Mouse (Mus musculus) hindbrain, postnatal 0 days (tissue): ENCODE results near the gene Cabin1. TPM values are rescaled to one million over a fixed set of nuclear protein-coding genes. Genes with fewer than 3 reads are reported as not detected.

ENCODE experiments used
- ATAC-seq: fragments of 200-750 bp; cut with Nextera tagmentation; 2 replicates; pipeline ENCODE4 v1.8.0; 2017; ENCODE audit warnings: mild to moderate bottlenecking, moderate TSS enrichment, moderate library complexity
- DNase-seq: peaks from one replicate; pipeline ENCODE4 v3.0.0-alpha.2; 2015; ENCODE audit warnings: low spot score
- H3K27ac ChIP-seq: fragments of 300-500 bp; sonication (generic); 2 replicates; pipeline ENCODE4 v1.5.1; 2014; ENCODE audit warnings: mild to moderate bottlenecking
- H3K27me3 ChIP-seq: fragments of 300-500 bp; sonication (generic); 2 replicates; pipeline ENCODE4 v1.6.1; 2014; ENCODE audit warnings: low read length, mixed read lengths; ENCODE audit not compliant: insufficient read depth
- H3K36me3 ChIP-seq: fragments of 300-500 bp; sonication (generic); 2 replicates; pipeline ENCODE4 v1.6.1; 2014; ENCODE audit warnings: low read length, mixed read lengths; ENCODE audit not compliant: insufficient read depth
- H3K4me1 ChIP-seq: fragments of 300-500 bp; sonication (generic); 2 replicates; pipeline ENCODE4 v1.6.1; 2014; ENCODE audit warnings: antibody characterized with exemption, low read length, mixed read lengths; ENCODE audit not compliant: insufficient read depth
- H3K4me2 ChIP-seq: fragments of 300-500 bp; sonication (generic); 2 replicates; pipeline ENCODE4 v1.6.1; 2014; ENCODE audit warnings: low read depth, mild to moderate bottlenecking, low read length, moderate library complexity, mixed read lengths
- H3K4me3 ChIP-seq: fragments of 300-500 bp; sonication (generic); 2 replicates; pipeline ENCODE4 v1.5.1; 2014; ENCODE audit warnings: low read length
- H3K9ac ChIP-seq: fragments of 300-500 bp; sonication (generic); replicated peaks from 2 replicates; pipeline ENCODE4 v1.6.1; 2014; ENCODE audit warnings: mild to moderate bottlenecking, low read length, moderate library complexity, mixed read lengths
- H3K9me3 ChIP-seq: fragments of 300-500 bp; sonication (generic); 2 replicates; pipeline ENCODE4 v1.6.1; 2016; ENCODE audit warnings: low read length, mixed read lengths
- CTCF ChIP-seq: IDR thresholded peaks from 2 replicates; pipeline ENCODE4 v1.5.1; 2016; ENCODE audit warnings: antibody characterized with exemption, control low read depth, low read depth
- WGBS: fragments of 180-500 bp; shearing (Covaris S2); extraction: QIAGEN DNeasy Blood & Tissue Kit; methylation state at CpG from one replicate; pipeline ENCODE4 v1.1.7; 2014; 5-methylcytosine and 5-hydroxymethylcytosine counted together
- polyA plus RNA-seq: library from polyadenylated mRNA; unstranded; fragments of >200 nt; fragmentation: Nextera tagmentation; extraction: Ambion mirVana; gene quantifications from 2 replicates; pipeline ENCODE4 v1.2.1, GENCODE M21; 2015
- total RNA-seq: library from RNA; depleted of rRNA; stranded (reverse); fragments of >200 nt; gene quantifications from 2 replicates; pipeline ENCODE4 v1.2.3, GENCODE M21; 2014

The Cabin1 gene
- total and polyA plus RNA-seq, 2 experiments from 2014 or later = 33.6 to 92.9 TPM

- Histone ChIP-seq H3K27me3 (no peaks in the 10 kb centered on the region), H3K9ac (no peak overlapping the region), H3K4me3 (no peak overlapping the region), H3K4me1 (peaks cover 9% of the 10 kb centered on the region; the same call in 1 of the 2 replicates), H3K36me3 (peaks cover 32% of the 10 kb centered on the region), H3K27ac (no peak overlapping the region), H3K9me3 (no peaks in the 10 kb centered on the region), H3K4me2 (no peak overlapping the region)
- 91% methylated on average over 7 of the region's 7 CpGs for WGBS
- no peak for DNase-seq
- ATAC-seq = no peak
- no peak for TF ChIP-seq CTCF
Measured at GRCm38 (mm10) chr10:75649001-75649400, 115.1 kb downstream of the Cabin1 start.

- no peak for TF ChIP-seq CTCF
- DNase-seq (no peak), ATAC-seq (no peak)
- Histone ChIP-seq H3K9ac (no peak overlapping the region), H3K4me1 (peaks cover 16% of the 10 kb centered on the region; the same call in 1 of the 2 replicates), H3K4me2 (no peak overlapping the region), H3K9me3 (no peaks in the 10 kb centered on the region), H3K4me3 (no peak overlapping the region), H3K27me3 (no peaks in the 10 kb centered on the region), H3K27ac (peak overlapping the region; percentile 8; the same call in 1 of the 2 replicates), H3K36me3 (peaks cover 28% of the 10 kb centered on the region)
- 80% methylated on average over 6 of the region's 6 CpGs for WGBS
Measured at GRCm38 (mm10) chr10:75648091-75648490, 116.0 kb downstream of the Cabin1 start.

- TF ChIP-seq CTCF = no peak
- H3K27me3 ChIP-seq = no peaks in the 10 kb centered on the region
- 46% methylated on average over 3 of the region's 3 CpGs for WGBS
- DNase-seq (peak; percentile 84), ATAC-seq (peak; percentile 51)
- H3K4me3 ChIP-seq = no peak overlapping the region
- H3K36me3 ChIP-seq = peaks cover 26% of the 10 kb centered on the region
- no peaks in the 10 kb centered on the region for H3K9me3 ChIP-seq
- no peak overlapping the region for H3K4me2 ChIP-seq
- peaks cover 16% of the 10 kb centered on the region; the same call in 1 of the 2 replicates for H3K4me1 ChIP-seq
- H3K9ac ChIP-seq = no peak overlapping the region
- peak overlapping the region; percentile 8; the same call in 1 of the 2 replicates for H3K27ac ChIP-seq
Measured at GRCm38 (mm10) chr10:75647362-75647761, 116.8 kb downstream of the Cabin1 start.

GRCm38 (mm10) chr10:75646406-75646805, 117.7 kb downstream of the Cabin1 start:
- no peak overlapping the region for H3K4me3 ChIP-seq
- no peaks in the 10 kb centered on the region for H3K9me3 ChIP-seq
- ATAC-seq = no peak
- no peak for DNase-seq
- peaks cover 16% of the 10 kb centered on the region; the same call in 1 of the 2 replicates for H3K4me1 ChIP-seq
- no peak overlapping the region for H3K27ac ChIP-seq
- H3K9ac ChIP-seq = no peak overlapping the region
- no peak overlapping the region for H3K4me2 ChIP-seq
- WGBS = 86% methylated on average over 6 of the region's 6 CpGs
- H3K27me3 ChIP-seq = no peaks in the 10 kb centered on the region
- TF ChIP-seq CTCF = no peak
- H3K36me3 ChIP-seq = peaks cover 16% of the 10 kb centered on the region

GRCm38 (mm10) chr10:75645616-75646015, 118.5 kb downstream of the Cabin1 start:
- H3K4me1 ChIP-seq = peaks cover 16% of the 10 kb centered on the region; the same call in 1 of the 2 replicates
- TF ChIP-seq CTCF = no peak
- peaks cover 11% of the 10 kb centered on the region; the same call in 1 of the 2 replicates for H3K36me3 ChIP-seq
- no peaks in the 10 kb centered on the region for H3K27me3 ChIP-seq
- H3K4me2 ChIP-seq = no peak overlapping the region
- no peak overlapping the region for H3K27ac ChIP-seq
- no peak for ATAC-seq
- no peak overlapping the region for H3K4me3 ChIP-seq
- no peak for DNase-seq
- H3K9ac ChIP-seq = no peak overlapping the region
- H3K9me3 ChIP-seq = no peaks in the 10 kb centered on the region
- 89% methylated on average over 8 of the region's 8 CpGs for WGBS

- no peak within 1 kb of the TSS; the same call in 1 of the 2 replicates for H3K9ac ChIP-seq
- H3K27ac ChIP-seq = peak within 1 kb of the TSS; percentile 54; the same call in 1 of the 2 replicates
- peaks cover 4% of the 10 kb centered on the region; the same call in 1 of the 2 replicates for H3K36me3 ChIP-seq
- no peaks in the 10 kb centered on the region for H3K9me3 ChIP-seq
- WGBS = 6% methylated on average over 11 of the region's 11 CpGs
- no peak within 1 kb of the TSS for H3K4me3 ChIP-seq
- DNase-seq (peak; percentile 67), ATAC-seq (peak; percentile 54)
- peaks cover 16% of the 10 kb centered on the region; the same call in 1 of the 2 replicates for H3K4me1 ChIP-seq
- TF ChIP-seq CTCF = no peak
- peak within 1 kb of the TSS; percentile 34 for H3K4me2 ChIP-seq
- no peaks in the 10 kb centered on the region for H3K27me3 ChIP-seq
Measured at GRCm38 (mm10) chr10:75643741-75644343, 120.3 kb downstream of the Cabin1 start, which contains the start of gene Susd2. TSS of gene Susd2 (minus strand) at chr10:75644008.

GRCm38 (mm10) chr10:75642891-75643290, 121.2 kb downstream of the Cabin1 start:
- no peak overlapping the region for H3K9ac ChIP-seq

More at GRCm38 (mm10) chr10:75642891-75643290, 121.2 kb downstream of the Cabin1 start:
- peaks cover 16% of the 10 kb centered on the region; the same call in 1 of the 2 replicates for H3K4me1 ChIP-seq
- no peak for TF ChIP-seq CTCF
- WGBS = 94% methylated on average over 2 of the region's 2 CpGs
- DNase-seq (no peak), ATAC-seq (no peak)
- no peaks in the 10 kb centered on the region for H3K9me3 ChIP-seq
- H3K4me2 ChIP-seq = peak overlapping the region; percentile 34; the same call in 1 of the 2 replicates
- no peaks in the 10 kb centered on the region; the same call in 1 of the 2 replicates for H3K36me3 ChIP-seq
- H3K27me3 ChIP-seq = no peaks in the 10 kb centered on the region
- no peak overlapping the region for H3K4me3 ChIP-seq
- H3K27ac ChIP-seq = peak overlapping the region; percentile 54; the same call in 1 of the 2 replicates
